10 mouse cellular contexts compared by ENCODE assay signal in the genomic region with DNA sequence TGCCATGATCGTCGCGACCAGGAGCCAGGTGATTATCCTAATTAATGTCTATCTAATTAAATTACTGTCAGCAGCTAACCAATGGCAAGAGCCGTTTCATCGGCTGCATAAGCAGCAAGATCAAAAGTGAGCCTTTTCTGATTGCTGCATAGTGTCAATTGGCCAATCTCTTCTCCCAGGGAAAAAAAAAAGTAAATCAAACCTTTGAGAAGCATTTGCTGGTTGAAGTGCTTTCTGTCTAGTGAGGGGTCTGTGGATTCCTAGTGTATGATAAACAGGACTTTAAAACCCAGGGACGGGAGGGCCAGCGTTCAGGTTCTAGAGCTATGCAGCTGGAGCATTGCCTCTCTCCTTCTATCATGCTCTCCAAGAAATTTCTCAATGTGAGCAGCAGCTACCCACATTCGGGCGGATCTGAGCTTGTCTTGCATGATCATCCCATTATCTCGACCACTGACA. TPM values are rescaled to one million over a fixed set of nuclear protein-coding genes. Genes with fewer than 3 reads are reported as not detected.
DNase-seq lines count a peak whose midpoint lies in the region; ATAC-seq and TF ChIP-seq lines count a peak whose summit lies in the region.
"Had no signal": no experiment of that assay in that cellular context is flagged by ENCODE, and none has a peak within 500 bp of the region (broad histone marks: within the 10 kb centered on the region; RNA-seq: fewer than 3 reads in every experiment).

No protein-coding gene starts in this region.

- intact Hi-C loops in left cerebral cortex, postnatal 36 days (cut with DNase I), result no loop called here

- no peak overlapping the region for H3K9ac ChIP-seq in hindbrain, postnatal 0 days (replicated peaks; ENCODE audit: low read length)
- no peak overlapping the region for H3K9ac ChIP-seq in hindbrain, embryonic 13.5 days
- H3K9ac ChIP-seq in forebrain, embryonic 15.5 days (replicated peaks), result peak overlapping the region; percentile 76

- peak overlapping the region; percentile 25; the same call in 1 of the 2 replicates for H3K4me3 ChIP-seq in hindbrain, postnatal 0 days (ENCODE audit: low read length)
- H3K4me3 ChIP-seq in hindbrain, embryonic 13.5 days, result no peak overlapping the region
- H3K4me3 ChIP-seq in forebrain, embryonic 15.5 days, result peak overlapping the region; percentile 50
- H3K4me3 ChIP-seq in kidney, adult 2 months (ENCODE audit: insufficient read depth, low read depth, low read length), result no peak overlapping the region

- no peaks in the 10 kb centered on the region for H3K4me1 ChIP-seq in hindbrain, postnatal 0 days (ENCODE audit: insufficient read depth, low read length)
- peaks cover 29% of the 10 kb centered on the region for H3K4me1 ChIP-seq in hindbrain, embryonic 13.5 days (replicated peaks)
- H3K4me1 ChIP-seq in forebrain, embryonic 15.5 days, result peaks cover 28% of the 10 kb centered on the region
- H3K4me1 ChIP-seq in kidney, adult 2 months (ENCODE audit: control insufficient read depth, insufficient read depth, low read length), result peaks cover 3% of the 10 kb centered on the region

- no peaks in the 10 kb centered on the region for H3K36me3 ChIP-seq in hindbrain, postnatal 0 days (ENCODE audit: insufficient read depth, low read length)
- H3K36me3 ChIP-seq in hindbrain, embryonic 13.5 days, result peaks cover 3% of the 10 kb centered on the region; the same call in 1 of the 2 replicates
- no peaks in the 10 kb centered on the region for H3K36me3 ChIP-seq in forebrain, embryonic 15.5 days
- no peaks in the 10 kb centered on the region; the same call in 1 of the 2 replicates for H3K36me3 ChIP-seq in kidney, adult 2 months (ENCODE audit: control insufficient read depth, insufficient read depth, low read length)

- H3K27me3 ChIP-seq in hindbrain, postnatal 0 days (ENCODE audit: insufficient read depth, low read length), result peaks cover 49% of the 10 kb centered on the region
- H3K27me3 ChIP-seq in hindbrain, embryonic 13.5 days, result peaks cover 85% of the 10 kb centered on the region
- peaks cover 15% of the 10 kb centered on the region for H3K27me3 ChIP-seq in forebrain, embryonic 15.5 days
- peaks cover 14% of the 10 kb centered on the region for H3K27me3 ChIP-seq in kidney, adult 2 months (replicated peaks; ENCODE audit: control insufficient read depth, insufficient read depth, low read length)

- no peak for DNase-seq in hindbrain, postnatal 0 days (ENCODE audit: low spot score)
- peak; percentile 48 to 49 for DNase-seq in cerebellum, postnatal 14 days
- DNase-seq in left cerebral cortex, postnatal 36 days (ENCODE audit: low spot score in 2 of 2), result peak; percentile 56 to 63
- no peak for DNase-seq in kidney, adult 2 months
- no peak for DNase-seq in ovary, postnatal 10 days (ENCODE audit: low spot score)
- DNase-seq in adrenal gland, adult 18-20 months (ENCODE audit: low spot score in 2 of 2), result no peak
- DNase-seq: adrenal gland, postnatal 36 days; kidney, adult 9 months had no signal

- no peaks in the 10 kb centered on the region for H3K9me3 ChIP-seq in hindbrain, postnatal 0 days (ENCODE audit: low read length)
- H3K9me3 ChIP-seq in hindbrain, embryonic 13.5 days, result no peaks in the 10 kb centered on the region
- no peaks in the 10 kb centered on the region for H3K9me3 ChIP-seq in forebrain, embryonic 15.5 days

- WGBS in hindbrain, postnatal 0 days, result 1% methylated on average over 10 of the region's 10 CpGs
- WGBS in hindbrain, embryonic 13.5 days, result 3% methylated on average over 10 of the region's 10 CpGs
- 1% methylated on average over 10 of the region's 10 CpGs for WGBS in forebrain, embryonic 15.5 days
- 4% methylated on average over 10 of the region's 10 CpGs for WGBS in kidney, adult 2 months

- H3K4me2 ChIP-seq in hindbrain, postnatal 0 days (ENCODE audit: low read depth, low read length), result peak overlapping the region; percentile 28; the same call in 1 of the 2 replicates
- no peak overlapping the region for H3K4me2 ChIP-seq in hindbrain, embryonic 13.5 days
- H3K4me2 ChIP-seq in forebrain, embryonic 15.5 days (replicated peaks), result peak overlapping the region; percentile 89

- H3K27ac ChIP-seq in hindbrain, postnatal 0 days, result no peak overlapping the region
- no peak overlapping the region for H3K27ac ChIP-seq in hindbrain, embryonic 13.5 days
- peak overlapping the region; percentile 95 for H3K27ac ChIP-seq in forebrain, embryonic 15.5 days (replicated peaks)
- no peak overlapping the region for H3K27ac ChIP-seq in kidney, adult 2 months (ENCODE audit: insufficient read depth, low read depth, low read length)

- no peak; the same call in 1 of the 2 replicates for ATAC-seq in hindbrain, postnatal 0 days
- no peak for ATAC-seq in hindbrain, embryonic 13.5 days (ENCODE audit: low FRiP score)
- ATAC-seq in forebrain, embryonic 15.5 days (replicated peaks), result peak; percentile 56

- no peak for TF ChIP-seq CTCF in hindbrain, postnatal 0 days (IDR thresholded peaks at IDR 0.05; ENCODE audit: low read depth)
- TF ChIP-seq CTCF in kidney, adult 2 months (conservative IDR thresholded peaks at IDR 0.05; ENCODE audit: insufficient read depth, insufficient read length, low read depth, low read length), result no peak

- no peak for TF ChIP-seq POLR2A in kidney, adult 2 months (IDR thresholded peaks at IDR 0.05; ENCODE audit: low read depth, low read length)

RNA-seq across cellular contexts. Expression of a gene that starts 1.7 kb away (rescaled TPM):
- total RNA-seq in hindbrain, postnatal 0 days (2014; rRNA removed), result 0.58 and 1.1 TPM in 2 replicates
- polyA plus RNA-seq in hindbrain, postnatal 0 days (2015; fragmentation: Nextera tagmentation; extraction: Ambion mirVana), result 0.48 and 0.50 TPM in 2 replicates
- polyA plus RNA-seq in hindbrain, embryonic 13.5 days (2015; fragmentation: Nextera tagmentation; extraction: Ambion mirVana), result 0.60 and 0.83 TPM in 2 replicates
- polyA plus RNA-seq in forebrain, embryonic 15.5 days (2015; fragmentation: Nextera tagmentation; extraction: Ambion mirVana), result 60.8 and 61.6 TPM in 2 replicates
- total RNA-seq in left cerebral cortex, postnatal 36 days (2021), result 100 to 1,000 TPM; 121 to 153 TPM
- 0.03 TPM in 1 of 2 replicates, not detected in the other for polyA plus RNA-seq in kidney, adult 2 months (2012; rRNA removed)
- total RNA-seq in adrenal gland, adult 18-20 months (2021), result not detected
- total RNA-seq: adrenal gland, postnatal 36 days had no signal

Comparison
In these comparisons a context has a peak if more than half of its experiments do, and no peak if none do; other contexts are left out.
1. H3K4me3 ChIP-seq: peak in hindbrain, postnatal 0 days (single experiment) and forebrain, embryonic 15.5 days (single experiment); none in hindbrain, embryonic 13.5 days (single experiment) and kidney, adult 2 months (single experiment).
2. DNase-seq: peak in cerebellum, postnatal 14 days (2 of 2) and left cerebral cortex, postnatal 36 days (2 of 2); none in hindbrain, postnatal 0 days (single experiment), kidney, adult 2 months (single experiment), ovary, postnatal 10 days (single experiment) and adrenal gland, adult 18-20 months (0 of 2).
3. RNA of a gene that starts 1.7 kb away (polyA plus RNA-seq): 60.8 to 61.6 TPM in forebrain, embryonic 15.5 days; 0.60 to 0.83 TPM in hindbrain, embryonic 13.5 days, 0.48 to 0.50 TPM in hindbrain, postnatal 0 days and 0.03 TPM in kidney, adult 2 months; every median in the first group is over 10 times any median in the second.